Mouse (Mus musculus): ENCODE measurements around the gene B230118H07Rik. TPM values are rescaled to one million over a fixed set of nuclear protein-coding genes. Genes with fewer than 3 reads are reported as not detected.
A peak's percentile ranks its signal among the peaks of the same experiment; 100 is the strongest.

The B230118H07Rik gene
- total and polyA plus RNA-seq, 3 experiments: 22.4 to 30.6 TPM; not detected in 1

DNA sequence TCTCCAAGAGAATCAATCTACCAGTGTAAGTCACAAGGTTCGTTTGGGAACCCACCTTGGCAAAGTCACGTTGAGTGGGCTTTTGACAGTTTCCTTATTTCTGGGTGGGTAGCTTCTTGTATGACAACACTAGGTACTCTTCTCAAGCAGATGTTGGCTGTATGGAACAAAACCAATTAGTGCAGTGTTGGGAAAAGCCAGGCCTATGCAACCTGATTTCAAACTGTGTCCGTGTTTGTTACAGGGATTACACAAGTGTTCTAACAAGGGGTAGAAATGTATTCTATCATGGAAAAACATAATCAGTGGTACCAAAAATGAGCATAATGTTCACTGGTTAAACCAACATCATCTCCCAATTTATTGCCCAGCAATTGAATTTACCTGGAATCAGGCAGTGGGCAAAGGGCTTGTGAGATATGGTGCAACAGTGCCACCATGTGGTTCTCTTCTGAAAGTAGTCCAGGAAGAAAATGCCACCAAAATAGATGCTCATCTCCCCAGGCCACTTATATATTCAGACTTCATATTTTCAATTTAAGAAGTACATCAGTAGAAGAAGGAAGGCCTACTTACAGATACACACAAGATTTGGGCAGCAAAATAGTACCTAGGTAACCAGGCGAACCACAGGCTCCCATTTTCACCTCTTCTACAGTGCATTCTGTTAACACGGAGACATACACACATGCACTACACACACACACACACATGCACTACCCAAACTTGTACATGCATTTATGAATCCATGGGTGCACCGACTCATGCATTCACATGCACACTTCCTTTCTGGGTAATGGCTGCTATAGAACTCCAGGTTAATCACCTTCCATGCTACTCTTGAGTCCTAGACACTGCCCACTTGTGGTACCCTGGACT is 123.6 kb downstream of the B230118H07Rik start (continued):
- TF ChIP-seq KAT2A (conservative IDR thresholded peaks at IDR 0.05; ENCODE audit: low read depth, low read length) (no peak), USF2 (IDR thresholded peaks at IDR 0.05; ENCODE audit: borderline replicate concordance in 1 of 2, insufficient read depth in 1 of 2, low read depth in 1 of 2, low read length in 2 of 2) (no peak), CHD2 (IDR thresholded peaks at IDR 0.05; ENCODE audit: low read length) (no peak), ZMIZ1 (IDR thresholded peaks at IDR 0.05; ENCODE audit: low read depth, low read length) (no peak), ZC3H11A (IDR thresholded peaks at IDR 0.05; ENCODE audit: low read depth, low read length) (peak; percentile 50), SIN3A (IDR thresholded peaks at IDR 0.05; ENCODE audit: low read length) (no peak), HCFC1 (IDR thresholded peaks at IDR 0.05; ENCODE audit: low read depth, low read length) (no peak)

DNA sequence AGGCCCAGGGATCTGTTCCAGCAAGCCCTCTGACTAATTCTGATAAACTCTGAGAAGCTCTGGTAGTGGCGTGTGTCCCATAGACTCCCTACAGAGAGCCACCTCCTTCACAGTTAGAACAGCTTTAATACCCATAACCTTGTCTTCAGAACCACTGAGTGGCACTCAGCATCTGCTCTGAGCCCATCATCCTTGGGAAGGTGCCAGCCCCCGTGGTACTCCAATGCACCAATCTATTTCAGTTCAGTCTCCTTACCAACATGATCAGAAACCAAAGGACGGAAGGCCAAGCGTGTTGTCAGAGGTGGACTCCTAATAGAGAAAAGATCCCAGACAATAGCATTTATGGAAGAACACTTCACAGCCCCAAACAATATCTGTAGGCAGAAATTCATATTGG is 124.2 kb downstream of the B230118H07Rik start:
- Histone ChIP-seq H3K27me3 (ENCODE audit: control insufficient read depth in 1 of 2, insufficient read depth in 2 of 2, low read length in 2 of 2) (no peaks in the 10 kb centered on the region), H3K4me3 (ENCODE audit: control insufficient read depth in 1 of 2, insufficient read depth in 1 of 2, low read depth in 2 of 2, low read length in 2 of 2) (no peak overlapping the region), H3K4me1 (ENCODE audit: control insufficient read depth in 1 of 2, insufficient read depth in 2 of 2, low read length in 2 of 2) (no peaks in the 10 kb centered on the region), H3K27ac (ENCODE audit: control insufficient read depth, low read depth, low read length) (no peak overlapping the region), H3K79me2 (ENCODE audit: control insufficient read depth, insufficient read depth, low read length, poor library complexity) (no peaks in the 10 kb centered on the region), H3K9ac (ENCODE audit: control insufficient read depth, low read depth, low read length, poor library complexity, severe bottlenecking) (no peak overlapping the region), H3K36me3 (ENCODE audit: control insufficient read depth in 1 of 2, insufficient read depth in 2 of 2, low read length in 2 of 2) (no peaks in the 10 kb centered on the region), H3K9me3 (replicated peaks; ENCODE audit: insufficient read depth, low read length) (no peaks in the 10 kb centered on the region)
- no peak for DNase-seq (ENCODE audit: low read depth, low spot score)
- TF ChIP-seq MYC (IDR thresholded peaks at IDR 0.05; ENCODE audit: low read depth, low read length): no peak
- TF ChIP-seq USF1 (IDR thresholded peaks at IDR 0.05; ENCODE audit: low read depth, low read length): no peak
- no peak for TF ChIP-seq MXI1 (IDR thresholded peaks at IDR 0.05; ENCODE audit: low read depth, low read length)
- no peak for TF ChIP-seq SIN3A (IDR thresholded peaks at IDR 0.05; ENCODE audit: low read length)
- no peak for TF ChIP-seq ETS1 (IDR thresholded peaks at IDR 0.05; ENCODE audit: low read depth, low read length)
- TF ChIP-seq CHD1 (IDR thresholded peaks at IDR 0.05; ENCODE audit: low read depth, low read length): no peak
- TF ChIP-seq NELFE (IDR thresholded peaks at IDR 0.05; ENCODE audit: low read depth, low read length): no peak
- no peak for TF ChIP-seq SMC3 (IDR thresholded peaks at IDR 0.05; ENCODE audit: low read depth, low read length)
- TF ChIP-seq ZNF384 (IDR thresholded peaks at IDR 0.05; ENCODE audit: low read depth, low read length): no peak
- no peak for TF ChIP-seq ZC3H11A (IDR thresholded peaks at IDR 0.05; ENCODE audit: low read depth, low read length)
- TF ChIP-seq POLR2A (IDR thresholded peaks at IDR 0.05; ENCODE audit: control insufficient read depth in 1 of 2, insufficient read depth in 1 of 2, low read depth in 1 of 2, low read length in 2 of 2, poor library complexity in 1 of 2): no peak
- TF ChIP-seq POLR2AphosphoS2 (IDR thresholded peaks at IDR 0.05; ENCODE audit: low read length): no peak
- TF ChIP-seq BHLHE40 (IDR thresholded peaks at IDR 0.05; ENCODE audit: borderline replicate concordance, low read depth, low read length): no peak
- TF ChIP-seq TBP (IDR thresholded peaks at IDR 0.05; ENCODE audit: low read depth, low read length): no peak
- TF ChIP-seq TAL1 (IDR thresholded peaks at IDR 0.05; ENCODE audit: low read length): no peak
- TF ChIP-seq EP300 (IDR thresholded peaks at IDR 0.05; ENCODE audit: low read depth in 1 of 2, low read length in 2 of 2): no peak
